Mouse (Mus musculus) liver, embryonic 14.5 days (tissue): ENCODE measurements around the gene Inip. TPM values are rescaled to one million over a fixed set of nuclear protein-coding genes. Genes with fewer than 3 reads are reported as not detected.

Experiments used
- ATAC-seq: fragments of 200-750 bp; cut with Nextera tagmentation; 2 replicates; pipeline ENCODE4 v1.8.0; 2017; ENCODE audit warnings: moderate number of reproducible peaks, mild to moderate bottlenecking, moderate library complexity; ENCODE audit not compliant: insufficient read depth
- DNase-seq, 3 experiments: peaks; one replicate each; pipeline ENCODE4 v3.0.0-alpha.2; 2012 to 2013; ENCODE audit warnings: low read depth in 3 of 3, low spot score in 3 of 3
- H3K27ac ChIP-seq: fragments of 300-500 bp; sonication (generic); 2 replicates; pipeline ENCODE4 v1.5.1; 2014; ENCODE audit warnings: moderate library complexity, mild to moderate bottlenecking, control low read depth, inconsistent platforms
- H3K27me3 ChIP-seq: fragments of 300-500 bp; sonication (generic); 2 replicates; pipeline ENCODE4 v1.6.1; 2014; ENCODE audit warnings: mild to moderate bottlenecking, low read length, moderate library complexity; ENCODE audit not compliant: control insufficient read depth, insufficient read depth
- H3K36me3 ChIP-seq: fragments of 300-500 bp; sonication (generic); replicated peaks from 2 replicates; pipeline ENCODE4 v1.6.1; 2014; ENCODE audit warnings: low read depth; ENCODE audit not compliant: control insufficient read depth, insufficient read depth
- H3K4me1 ChIP-seq, 2 experiments: fragments of 200-500 bp in 1 of 2; fragments of 300-500 bp in 1 of 2; sonication (generic) in 1 of 2; replicated peaks; 2 replicates each; pipeline ENCODE4 v1.6.1; 2012 to 2014; ENCODE audit warnings: antibody characterized with exemption in 1 of 2, inconsistent platforms in 1 of 2, low read length in 1 of 2; ENCODE audit not compliant: control insufficient read depth in 2 of 2, insufficient read depth in 2 of 2
- H3K4me2 ChIP-seq: fragments of 300-500 bp; sonication (generic); 2 replicates; pipeline ENCODE4 v1.6.1; 2014; ENCODE audit warnings: low read depth, mild to moderate bottlenecking, control low read depth, moderate library complexity
- H3K4me3 ChIP-seq, 2 experiments: fragments of 200-500 bp in 1 of 2; fragments of 300-500 bp in 1 of 2; sonication (generic) in 1 of 2; 2 replicates each; pipeline ENCODE4 v1.5.1; 2012 to 2014; ENCODE audit warnings: low read depth in 2 of 2, low read length in 2 of 2, mild to moderate bottlenecking in 2 of 2, control low read depth in 1 of 2, inconsistent platforms in 1 of 2, moderate library complexity in 1 of 2; ENCODE audit not compliant: insufficient read depth in 1 of 2
- H3K9ac ChIP-seq: fragments of 300-500 bp; sonication (generic); replicated peaks from 2 replicates; pipeline ENCODE4 v1.6.1; 2014; ENCODE audit warnings: mild to moderate bottlenecking, control low read depth, moderate library complexity
- H3K9me3 ChIP-seq: fragments of 300-500 bp; sonication (generic); 2 replicates; pipeline ENCODE4 v1.6.1; 2016; ENCODE audit warnings: low read length, mixed read lengths; ENCODE audit not compliant: control insufficient read depth
- CTCF ChIP-seq: IDR thresholded peaks from 2 replicates; pipeline ENCODE4 v1.5.1; 2016; ENCODE audit warnings: antibody characterized with exemption, low read depth, control low read depth
- EP300 ChIP-seq: IDR thresholded peaks from 2 replicates; pipeline ENCODE4 v1.6.1; 2016; ENCODE audit warnings: antibody characterized with exemption, low read depth
- WGBS: fragments of 180-500 bp; shearing (Covaris S2); extraction: QIAGEN DNeasy Blood & Tissue Kit; methylation state at CpG from one replicate; pipeline ENCODE4 v1.1.7; 2014; ENCODE audit not compliant: insufficient replicate concordance; 5-methylcytosine and 5-hydroxymethylcytosine counted together
- polyA plus RNA-seq, 2 experiments: library from polyadenylated mRNA; depleted of rRNA in 1 of 2; stranded (reverse) in 1 of 2; unstranded in 1 of 2; fragments of >200 nt; fragmentation: Nextera tagmentation in 1 of 2; extraction: Ambion mirVana in 1 of 2; gene quantifications; 2 replicates each; pipeline versions ENCODE4 v1.2.1 to v1.2.3; 2012 to 2014

Inip gene
- polyA plus RNA-seq, 2 experiments = 8.1 to 16.7 TPM

DNA sequence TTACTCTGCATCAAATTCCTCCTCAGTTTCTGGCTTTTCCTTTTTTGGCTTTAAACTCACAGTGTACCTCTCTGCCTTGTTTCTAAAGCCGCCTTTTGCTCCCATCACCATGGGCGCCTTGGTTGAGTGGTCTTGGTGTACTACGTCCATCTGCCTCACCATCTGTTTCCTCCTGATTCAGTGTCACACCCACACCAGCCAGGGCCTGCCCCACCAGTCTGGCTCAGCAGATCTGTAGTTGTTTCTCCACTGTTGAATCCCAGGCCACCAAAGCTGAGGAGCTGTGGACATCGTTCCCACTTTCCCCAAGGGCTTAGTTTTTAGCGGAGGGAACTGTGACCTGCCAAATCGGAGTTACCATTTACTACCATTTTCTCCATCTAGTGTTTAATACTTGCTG is 24.2 kb upstream of the Inip start:
- Histone ChIP-seq H3K9me3 (no peaks in the 10 kb centered on the region), H3K4me3 (no peak overlapping the region), H3K27ac (no peak overlapping the region), H3K9ac (no peak overlapping the region), H3K4me2 (no peak overlapping the region), H3K36me3 (no peaks in the 10 kb centered on the region), H3K4me1 (peaks cover 0 to 15% of the 10 kb centered on the region in 2 experiments; a peak in 2 of 4 replicates), H3K27me3 (no peaks in the 10 kb centered on the region)
- no peak for DNase-seq
- TF ChIP-seq CTCF (no peak), EP300 (no peak)
- ATAC-seq = peak; percentile 61
- 40% methylated on average over 6 of the region's 6 CpGs for whole genome bisulfite sequencing

DNA sequence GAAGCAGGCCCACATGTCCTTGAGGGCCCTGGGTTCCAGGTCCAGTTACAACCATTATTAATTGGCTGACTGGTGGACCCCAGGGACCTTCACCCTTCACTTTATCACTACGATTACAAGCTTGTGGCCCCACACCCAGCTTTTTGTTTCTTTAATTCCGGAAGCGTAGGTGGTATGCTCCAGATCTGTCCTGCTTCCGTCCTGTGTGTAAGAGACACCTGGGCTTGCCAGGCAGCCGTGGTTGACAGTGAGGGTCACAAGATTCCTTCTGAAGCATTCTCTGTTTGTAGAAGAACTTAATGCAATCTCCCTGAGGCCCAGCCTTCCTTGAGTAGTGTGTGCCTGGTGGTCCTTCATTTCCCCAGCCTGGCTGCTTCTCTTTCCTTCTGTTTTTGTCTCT is 23.5 kb upstream of the Inip start:
- Histone ChIP-seq H3K27ac (no peak overlapping the region), H3K27me3 (no peaks in the 10 kb centered on the region), H3K36me3 (no peaks in the 10 kb centered on the region), H3K4me3 (no peak overlapping the region), H3K4me1 (peaks cover 0 to 15% of the 10 kb centered on the region in 2 experiments; a peak in 2 of 4 replicates), H3K9me3 (no peaks in the 10 kb centered on the region), H3K9ac (no peak overlapping the region), H3K4me2 (no peak overlapping the region)
- DNase-seq (no peak), ATAC-seq (no peak)
- WGBS = 72% methylated on average over 5 of the region's 5 CpGs
- no peak for TF ChIP-seq EP300
- no peak for TF ChIP-seq CTCF

DNA sequence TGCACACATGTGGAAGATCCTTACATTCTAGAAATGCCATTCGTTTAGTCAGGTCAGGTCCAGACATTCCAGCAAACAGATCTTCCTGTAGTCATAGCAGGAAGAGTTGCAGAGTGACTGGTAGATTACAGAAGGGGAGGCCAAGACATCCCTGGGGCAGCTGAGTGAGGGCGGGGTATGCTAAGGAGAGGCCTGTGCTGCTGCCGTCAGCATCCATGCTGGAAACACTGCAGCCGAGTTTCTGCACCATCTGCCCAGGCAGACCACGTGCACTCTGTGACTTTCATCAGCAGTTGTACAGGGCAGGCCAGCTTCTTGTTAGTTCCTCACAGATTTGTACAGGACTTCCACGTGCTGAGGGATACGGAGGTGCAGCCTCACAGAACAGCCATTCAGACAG is 22.1 kb upstream of the Inip start:
- no peaks in the 10 kb centered on the region for H3K27me3 ChIP-seq
- no peak overlapping the region for H3K4me3 ChIP-seq
- no peaks in the 10 kb centered on the region for H3K9me3 ChIP-seq
- TF ChIP-seq CTCF (no peak), EP300 (no peak)
- peaks cover 3 to 22% of the 10 kb centered on the region in 2 experiments; a peak in 3 of 4 replicates for H3K4me1 ChIP-seq
- ATAC-seq (no peak), DNase-seq (no peak)
- H3K36me3 ChIP-seq = no peaks in the 10 kb centered on the region
- 49% methylated on average over 7 of the region's 7 CpGs for WGBS
- no peak overlapping the region for H3K27ac ChIP-seq
- no peak overlapping the region for H3K4me2 ChIP-seq
- H3K9ac ChIP-seq = no peak overlapping the region

DNA sequence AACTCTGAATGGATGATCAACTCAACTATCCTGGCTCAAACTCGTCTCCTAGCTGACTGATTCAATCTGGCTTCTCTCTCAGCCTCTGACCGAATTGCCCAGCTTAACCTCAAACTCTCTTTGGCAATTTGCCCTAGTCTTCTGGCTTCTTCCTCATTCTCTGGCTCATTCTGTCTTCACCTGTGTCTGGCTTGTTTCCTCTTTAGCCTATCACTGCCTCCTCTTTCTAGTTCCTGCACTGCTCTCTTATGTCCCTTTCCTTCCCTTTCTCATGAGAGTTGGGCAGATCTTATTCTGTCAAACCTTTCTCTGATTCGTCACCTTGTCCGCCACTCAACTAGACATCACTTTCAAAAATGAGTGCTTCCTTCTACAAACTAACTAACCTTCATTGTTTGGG is 20.7 kb upstream of the Inip start:
- ATAC-seq = no peak
- DNase-seq = no peak
- TF ChIP-seq EP300 (no peak), CTCF (no peak)
- 54% methylated on average over 4 of the region's 4 CpGs for WGBS
- Histone ChIP-seq H3K4me3 (no peak overlapping the region), H3K9ac (no peak overlapping the region), H3K27ac (no peak overlapping the region), H3K27me3 (no peaks in the 10 kb centered on the region), H3K4me1 (peaks cover 5 to 34% of the 10 kb centered on the region in 2 experiments; a peak in 3 of 4 replicates), H3K36me3 (no peaks in the 10 kb centered on the region), H3K9me3 (no peaks in the 10 kb centered on the region), H3K4me2 (no peak overlapping the region)

DNA sequence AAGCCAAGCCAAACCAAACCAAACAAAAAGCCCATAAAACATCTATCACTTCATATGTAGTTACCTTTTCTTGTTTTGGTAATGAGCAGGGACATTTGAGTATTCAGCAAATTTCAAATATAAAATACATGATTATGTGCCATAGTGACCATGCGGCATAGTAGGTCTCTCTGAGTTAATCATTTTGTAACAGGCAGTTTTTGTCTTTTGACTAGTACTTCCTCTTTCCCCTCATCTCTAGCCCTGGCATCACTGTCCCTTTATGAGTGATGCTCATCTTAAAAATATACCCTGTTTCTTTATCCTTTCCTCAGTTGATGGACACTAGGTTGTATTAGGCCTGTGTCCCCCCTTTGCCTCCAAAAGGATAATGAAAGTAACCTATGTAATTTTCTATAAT is 20.1 kb upstream of the Inip start:
- Histone ChIP-seq H3K4me1 (peaks cover 6 to 36% of the 10 kb centered on the region in 2 experiments; a peak in 3 of 4 replicates), H3K4me3 (no peak overlapping the region), H3K27ac (no peak overlapping the region), H3K9me3 (no peaks in the 10 kb centered on the region), H3K4me2 (no peak overlapping the region), H3K27me3 (no peaks in the 10 kb centered on the region), H3K9ac (no peak overlapping the region), H3K36me3 (no peaks in the 10 kb centered on the region)
- no peak for TF ChIP-seq CTCF
- TF ChIP-seq EP300 = no peak
- whole genome bisulfite sequencing = 70% methylated on average over 1 of the region's 1 CpGs
- no peak for ATAC-seq
- no peak for DNase-seq
